ENCODE assay signal across 18 mouse cellular contexts in genomic region chr1:83429866-83430265, GRCm38 (mm10). TPM values are rescaled to one million over a fixed set of nuclear protein-coding genes. Genes with fewer than 3 reads are reported as not detected.
DNase-seq lines count a peak whose midpoint lies in the region; TF ChIP-seq lines count a peak whose summit lies in the region.
"Had no signal": no experiment of that assay in that cellular context is flagged by ENCODE, and none has a peak within 500 bp of the region (broad histone marks: within the 10 kb centered on the region; RNA-seq: fewer than 3 reads in every experiment).

No protein-coding gene starts in this region.

- no peak for TF ChIP-seq POLR2A in brain, embryonic 14.5 days (IDR thresholded peaks at IDR 0.05; ENCODE audit: borderline replicate concordance, extremely low read depth, insufficient read depth, insufficient read length, poor library complexity, severe bottlenecking)

- no peak for TF ChIP-seq CTCF in brain, embryonic 14.5 days (IDR thresholded peaks at IDR 0.05; ENCODE audit: borderline replicate concordance, extremely low read depth, insufficient read depth, insufficient read length)

- DNase-seq in cerebellum, adult 11 months: peak; percentile 23
- no peak for DNase-seq in cerebellum, adult 11-12 months
- peak; percentile 39 for DNase-seq in layer of hippocampus, adult 11-12 months (ENCODE audit: low spot score)
- DNase-seq in layer of hippocampus, postnatal 25 days (ENCODE audit: extremely low spot score in 1 of 2, low spot score in 1 of 2): no peak
- DNase-seq in brain, embryonic 14.5 days (ENCODE audit: low read depth): peak; percentile 63
- peak; percentile 62 for DNase-seq in cerebellum, adult 9-11 months
- DNase-seq in spleen, postnatal 36 days (ENCODE audit: low spot score in 2 of 2): no peak
- DNase-seq in heart, adult 11 months: no peak
- DNase-seq: adrenal gland, adult 2 months; adrenal gland, postnatal 36 days; gastrocnemius, postnatal 36 days; heart, adult 18-20 months; heart, postnatal 14 days; kidney, adult 11 months; kidney, adult 9 months had no signal

RNA-seq across cellular contexts. Expression of gene Sphkap, which starts 21.9 kb away (rescaled TPM):
- total RNA-seq in layer of hippocampus, postnatal 25 days (2021): 100 to 1,000 TPM; 209 to 253 TPM
- 7.1 and 10.9 TPM in 2 replicates for polyA plus RNA-seq in brain, embryonic 14.5 days (2012; rRNA removed)
- total RNA-seq: hematopoietic stem cell, adult 5-6 weeks; MEL had no signal
- polyA plus RNA-seq: C2C12 had no signal

Comparison
In these comparisons a context has a peak if more than half of its experiments do, and no peak if none do; other contexts are left out.
1. DNase-seq: peak in cerebellum, adult 11 months (single experiment), layer of hippocampus, adult 11-12 months (single experiment), brain, embryonic 14.5 days (single experiment) and cerebellum, adult 9-11 months (single experiment); none in cerebellum, adult 11-12 months (single experiment), layer of hippocampus, postnatal 25 days (0 of 2), spleen, postnatal 36 days (0 of 2) and heart, adult 11 months (single experiment).